Mouse (Mus musculus): ENCODE results near the gene Lgalsl. TPM values are rescaled to one million over a fixed set of nuclear protein-coding genes. Genes with fewer than 3 reads are reported as not detected.
A peak's percentile ranks its signal among the peaks of the same experiment; 100 is the strongest.

Gene Lgalsl
- polyA plus RNA-seq (2017; shearing (Covaris generic)), result 1 to 10 TPM; 7.4 to 9.7 TPM

- peak; percentile 69 for ATAC-seq
Measured at GRCm38 (mm10) chr11:20830686-20831505, at the start of gene Lgalsl. Gene Lgalsl, minus strand, starts transcription at chr11:20831056.

- no peak for ATAC-seq
Measured at GRCm38 (mm10) chr11:20878644-20879043, 47.8 kb upstream of the Lgalsl start.

- no peak for ATAC-seq
Measured at GRCm38 (mm10) chr11:20877578-20878096, 46.8 kb upstream of the Lgalsl start.

- ATAC-seq, result no peak
Measured at GRCm38 (mm10) chr11:20873386-20873785, 42.5 kb upstream of the Lgalsl start.

- ATAC-seq, result no peak
Measured at GRCm38 (mm10) chr11:20872911-20873310, 42.1 kb upstream of the Lgalsl start.

- ATAC-seq, result no peak
Measured at GRCm38 (mm10) chr11:20872444-20872843, 41.6 kb upstream of the Lgalsl start.

GRCm38 (mm10) chr11:20869927-20870326 is 39.1 kb upstream of the Lgalsl start:
- no peak for ATAC-seq

GRCm38 (mm10) chr11:20865450-20865849 is 34.6 kb upstream of the Lgalsl start:
- ATAC-seq, result peak; percentile 37

GRCm38 (mm10) chr11:20864647-20865046 is 33.8 kb upstream of the Lgalsl start:
- no peak for ATAC-seq

GRCm38 (mm10) chr11:20862101-20862500 is 31.2 kb upstream of the Lgalsl start:
- ATAC-seq, result no peak

GRCm38 (mm10) chr11:20860351-20860750 is 29.5 kb upstream of the Lgalsl start:
- no peak for ATAC-seq

GRCm38 (mm10) chr11:20859858-20860257 is 29.0 kb upstream of the Lgalsl start:
- ATAC-seq, result no peak

GRCm38 (mm10) chr11:20858921-20859668 is 28.2 kb upstream of the Lgalsl start:
- ATAC-seq, result no peak

GRCm38 (mm10) chr11:20857921-20858320 is 27.1 kb upstream of the Lgalsl start:
- ATAC-seq, result no peak

- no peak for ATAC-seq
Measured at GRCm38 (mm10) chr11:20854032-20854741, 23.3 kb upstream of the Lgalsl start.

GRCm38 (mm10) chr11:20850196-20850595 is 19.3 kb upstream of the Lgalsl start:
- no peak for ATAC-seq

- no peak for ATAC-seq
Measured at GRCm38 (mm10) chr11:20849403-20849802, 18.5 kb upstream of the Lgalsl start.

GRCm38 (mm10) chr11:20837366-20837765 is 6.5 kb upstream of the Lgalsl start:
- ATAC-seq, result no peak

GRCm38 (mm10) chr11:20831600-20832137 is 813 bp upstream of the Lgalsl start:
- no peak for ATAC-seq

- ATAC-seq, result peak; percentile 58
Measured at GRCm38 (mm10) chr11:20829993-20830685, 717 bp downstream of the Lgalsl start.

GRCm38 (mm10) chr11:20829056-20829686 is 1.7 kb downstream of the Lgalsl start:
- no peak for ATAC-seq
